Mouse (Mus musculus): Measurements from ENCODE around the gene Ikzf1.

The Ikzf1 gene

GRCm38 (mm10) chr11:11765414-11765813 is 80.6 kb downstream of the Ikzf1 start:
- no peak for DNase-seq (ENCODE audit: low read depth, low spot score)

- no peak for DNase-seq (ENCODE audit: low read depth, low spot score)
Measured at GRCm38 (mm10) chr11:11766105-11766504, 81.3 kb downstream of the Ikzf1 start.

- no peak for DNase-seq (ENCODE audit: low read depth, low spot score)
Measured at GRCm38 (mm10) chr11:11766736-11767135, 81.9 kb downstream of the Ikzf1 start.

GRCm38 (mm10) chr11:11768057-11768456 is 83.3 kb downstream of the Ikzf1 start:
- DNase-seq (ENCODE audit: low read depth, low spot score), result no peak

- no peak for DNase-seq (ENCODE audit: low read depth, low spot score)
Measured at GRCm38 (mm10) chr11:11769281-11769680, 84.5 kb downstream of the Ikzf1 start.

GRCm38 (mm10) chr11:11770691-11771090 is 85.9 kb downstream of the Ikzf1 start:
- no peak for DNase-seq (ENCODE audit: low read depth, low spot score)

GRCm38 (mm10) chr11:11772196-11772595 is 87.4 kb downstream of the Ikzf1 start:
- no peak for DNase-seq (ENCODE audit: low read depth, low spot score)

GRCm38 (mm10) chr11:11774384-11774783 is 89.6 kb downstream of the Ikzf1 start:
- DNase-seq (ENCODE audit: low read depth, low spot score), result no peak

GRCm38 (mm10) chr11:11774893-11775292 is 90.1 kb downstream of the Ikzf1 start:
- DNase-seq (ENCODE audit: low read depth, low spot score), result no peak

GRCm38 (mm10) chr11:11776071-11776821 is 91.4 kb downstream of the Ikzf1 start:
- no peak for DNase-seq (ENCODE audit: low read depth, low spot score)

- no peak for DNase-seq (ENCODE audit: low read depth, low spot score)
Measured at GRCm38 (mm10) chr11:11776822-11777174, 92.0 kb downstream of the Ikzf1 start.

GRCm38 (mm10) chr11:11777246-11777645 is 92.4 kb downstream of the Ikzf1 start:
- no peak for DNase-seq (ENCODE audit: low read depth, low spot score)

- no peak for DNase-seq (ENCODE audit: low read depth, low spot score)
Measured at GRCm38 (mm10) chr11:11777796-11778195, 93.0 kb downstream of the Ikzf1 start.

- DNase-seq (ENCODE audit: low read depth, low spot score), result no peak
Measured at GRCm38 (mm10) chr11:11778345-11778744, 93.5 kb downstream of the Ikzf1 start.

GRCm38 (mm10) chr11:11781728-11782127 is 96.9 kb downstream of the Ikzf1 start:
- DNase-seq (ENCODE audit: low read depth, low spot score), result no peak

- DNase-seq (ENCODE audit: low read depth, low spot score), result no peak
Measured at GRCm38 (mm10) chr11:11785457-11785856, 100.7 kb downstream of the Ikzf1 start.

GRCm38 (mm10) chr11:11788521-11788974 is 103.7 kb downstream of the Ikzf1 start:
- peak; percentile 54 for DNase-seq (ENCODE audit: low read depth, low spot score)

GRCm38 (mm10) chr11:11794626-11795025 is 109.8 kb downstream of the Ikzf1 start:
- no peak for DNase-seq (ENCODE audit: low read depth, low spot score)

GRCm38 (mm10) chr11:11798690-11799089 is 113.9 kb downstream of the Ikzf1 start:
- no peak for DNase-seq (ENCODE audit: low read depth, low spot score)

- no peak for DNase-seq (ENCODE audit: low read depth, low spot score)
Measured at GRCm38 (mm10) chr11:11800304-11800703, 115.5 kb downstream of the Ikzf1 start.

GRCm38 (mm10) chr11:11801067-11801466 is 116.3 kb downstream of the Ikzf1 start:
- DNase-seq (ENCODE audit: low read depth, low spot score), result no peak

- no peak for DNase-seq (ENCODE audit: low read depth, low spot score)
Measured at GRCm38 (mm10) chr11:11804421-11804820, 119.6 kb downstream of the Ikzf1 start.

GRCm38 (mm10) chr11:11805951-11806350 is 121.1 kb downstream of the Ikzf1 start:
- no peak for DNase-seq (ENCODE audit: low read depth, low spot score)
